ENCODE assay signal across 8 mouse cellular contexts in genomic region chr1:167000529-167001173, GRCm38 (mm10). TPM values are rescaled to one million over a fixed set of nuclear protein-coding genes. Genes with fewer than 3 reads are reported as not detected.
DNase-seq lines count a peak whose midpoint lies in the region; ATAC-seq and TF ChIP-seq lines count a peak whose summit lies in the region.

No protein-coding gene starts in this region.

- H3K4me3 ChIP-seq in ES-Bruce4 (ENCODE audit: low read depth, low read length): peak overlapping the region; percentile 86
- H3K4me3 ChIP-seq in forebrain, embryonic 16.5 days (replicated peaks; ENCODE audit: low read length): peak overlapping the region; percentile 63
- H3K4me3 ChIP-seq in lung, embryonic 15.5 days: peak overlapping the region; percentile 71

- 0% methylated on average over 57 of the region's 76 CpGs for WGBS in forebrain, embryonic 16.5 days
- under 1% methylated on average over 55 of the region's 76 CpGs for WGBS in lung, embryonic 15.5 days

- ATAC-seq in forebrain, embryonic 16.5 days: peak; percentile 75
- ATAC-seq in lung, embryonic 15.5 days (ENCODE audit: borderline replicate concordance, extremely low read depth, low FRiP score, low TSS enrichment): peak; percentile 79

- TF ChIP-seq EP300 in ES-Bruce4 (IDR thresholded peaks at IDR 0.05; ENCODE audit: insufficient read depth, low read depth, low read length): no peak

- intact Hi-C loops in heart, postnatal 25 days (cut with DNase I): loop anchor here (5.0 to 10.0 kb wide), 2 partner anchors 193 to 214 kb away; no protein-coding TSS in a partner anchor

- H3K4me2 ChIP-seq in forebrain, embryonic 16.5 days (ENCODE audit: low read length): peak overlapping the region; percentile 83
- H3K4me2 ChIP-seq in lung, embryonic 15.5 days: peak overlapping the region; percentile 96

- no peaks in the 10 kb centered on the region for H3K36me3 ChIP-seq in ES-Bruce4 (ENCODE audit: control insufficient read depth, insufficient read depth, low read length, poor library complexity, severe bottlenecking)
- H3K36me3 ChIP-seq in forebrain, embryonic 16.5 days (ENCODE audit: control insufficient read depth, insufficient read depth): no peaks in the 10 kb centered on the region
- no peaks in the 10 kb centered on the region for H3K36me3 ChIP-seq in lung, embryonic 15.5 days

- peak overlapping the region; percentile 96 for H3K9ac ChIP-seq in ES-Bruce4 (ENCODE audit: low read depth, poor library complexity, severe bottlenecking)
- H3K9ac ChIP-seq in forebrain, embryonic 16.5 days (replicated peaks; ENCODE audit: low read depth, low read length): peak overlapping the region; percentile 81
- H3K9ac ChIP-seq in lung, embryonic 15.5 days: peak overlapping the region; percentile 60

- TF ChIP-seq CTCF in ES-Bruce4 (IDR thresholded peaks at IDR 0.05; ENCODE audit: low read depth, low read length): no peak

- H3K9me3 ChIP-seq in ES-Bruce4 (replicated peaks; ENCODE audit: control insufficient read depth, insufficient read depth, low read length, poor library complexity, severe bottlenecking): no peaks in the 10 kb centered on the region
- H3K9me3 ChIP-seq in forebrain, embryonic 16.5 days (ENCODE audit: control insufficient read depth, low read length): no peaks in the 10 kb centered on the region
- H3K9me3 ChIP-seq in lung, embryonic 15.5 days: no peaks in the 10 kb centered on the region

- DNase-seq in cerebellum, adult 11 months: peak; percentile 72
- DNase-seq in heart, postnatal 25 days (ENCODE audit: low spot score): peak; percentile 63
- DNase-seq in layer of hippocampus, adult 8-10 months (ENCODE audit: low spot score in 2 of 2): peak; percentile 28 to 58
- peak; percentile 38 for DNase-seq in ovary, postnatal 10 days (ENCODE audit: low spot score)
- DNase-seq in thymus, postnatal 10 days (ENCODE audit: low spot score in 2 of 2): peak; percentile 63 to 83

- no peaks in the 10 kb centered on the region for H3K4me1 ChIP-seq in ES-Bruce4 (ENCODE audit: control insufficient read depth, insufficient read depth, low read length)
- peaks cover 19% of the 10 kb centered on the region for H3K4me1 ChIP-seq in forebrain, embryonic 16.5 days (replicated peaks; ENCODE audit: control insufficient read depth, insufficient read depth, low read length)
- H3K4me1 ChIP-seq in lung, embryonic 15.5 days: peaks cover 11% of the 10 kb centered on the region

- H3K27me3 ChIP-seq in ES-Bruce4 (ENCODE audit: control insufficient read depth, insufficient read depth, low read length, poor library complexity, severe bottlenecking): peaks cover 10% of the 10 kb centered on the region
- H3K27me3 ChIP-seq in forebrain, embryonic 16.5 days (replicated peaks; ENCODE audit: control insufficient read depth, insufficient read depth, low read length): no peaks in the 10 kb centered on the region
- H3K27me3 ChIP-seq in lung, embryonic 15.5 days: peaks cover 40% of the 10 kb centered on the region

- TF ChIP-seq POLR2A in ES-Bruce4 (IDR thresholded peaks at IDR 0.05; ENCODE audit: insufficient read depth, low read length): no peak

- no peak overlapping the region for H3K27ac ChIP-seq in ES-Bruce4 (ENCODE audit: insufficient read depth, low read length)
- peak overlapping the region; percentile 88 for H3K27ac ChIP-seq in forebrain, embryonic 16.5 days (ENCODE audit: low read length)
- H3K27ac ChIP-seq in lung, embryonic 15.5 days: no peak overlapping the region

RNA-seq across cellular contexts. Expression of gene Fam78b, which starts 0.6 kb away (rescaled TPM):
- 0.67 and 0.84 TPM in 2 replicates for polyA plus RNA-seq in ES-Bruce4 (2011; ENCODE audit: insufficient read depth, insufficient read length, low read depth, missing spikeins)
- 6.7 and 6.9 TPM in 2 replicates for polyA plus RNA-seq in forebrain, embryonic 16.5 days (2015; fragmentation: Nextera tagmentation; extraction: Ambion mirVana)
- total RNA-seq in heart, postnatal 25 days (2021): 1 to 10 TPM; 2.8 to 4.1 TPM
- total RNA-seq in layer of hippocampus, adult 8-10 months (2022): 10 to 100 TPM; 21.8 to 27.5 (median 23.6) TPM
- polyA plus RNA-seq in lung, embryonic 15.5 days (2015; fragmentation: Nextera tagmentation; extraction: Ambion mirVana): 0.42 and 0.55 TPM in 2 replicates
